Mouse (Mus musculus): ENCODE results near the gene Plvap.

Plvap gene

GRCm38 (mm10) chr8:71485142-71486135 lies 26.1 kb downstream of the Plvap start, which contains the start of gene Ano8:
Gene Ano8 (minus strand): TSS chr8:71485963.
- peak; percentile 84 for DNase-seq

- DNase-seq: no peak
Measured at GRCm38 (mm10) chr8:71484736-71485135, 26.8 kb downstream of the Plvap start.

GRCm38 (mm10) chr8:71483932-71484331 lies 27.6 kb downstream of the Plvap start:
- no peak for DNase-seq

GRCm38 (mm10) chr8:71478943-71479342 lies 32.6 kb downstream of the Plvap start:
- no peak for DNase-seq

- DNase-seq: peak; percentile 58
Measured at GRCm38 (mm10) chr8:71477196-71477845, 34.2 kb downstream of the Plvap start.

GRCm38 (mm10) chr8:71476099-71476940 lies 35.2 kb downstream of the Plvap start:
- DNase-seq: peak; percentile 87

- no peak for DNase-seq
Measured at GRCm38 (mm10) chr8:71475702-71476075, 35.9 kb downstream of the Plvap start.

- DNase-seq: no peak
Measured at GRCm38 (mm10) chr8:71474785-71475701, 36.5 kb downstream of the Plvap start.

- no peak for DNase-seq
Measured at GRCm38 (mm10) chr8:71474344-71474743, 37.2 kb downstream of the Plvap start.

- no peak for DNase-seq
Measured at GRCm38 (mm10) chr8:71472601-71473386, 38.8 kb downstream of the Plvap start.

GRCm38 (mm10) chr8:71471861-71472260 lies 39.7 kb downstream of the Plvap start:
- no peak for DNase-seq

GRCm38 (mm10) chr8:71470913-71471255 lies 40.7 kb downstream of the Plvap start:
- DNase-seq: no peak

- no peak for DNase-seq
Measured at GRCm38 (mm10) chr8:71470146-71470912, 41.2 kb downstream of the Plvap start.

- DNase-seq: peak; percentile 72
Measured at GRCm38 (mm10) chr8:71469411-71469810, 42.1 kb downstream of the Plvap start.

- DNase-seq: peak; percentile 95
Measured at GRCm38 (mm10) chr8:71468916-71469315, 42.6 kb downstream of the Plvap start, which contains the start of gene Dda1. Gene Dda1 (plus strand): TSS chr8:71469199.

- no peak for DNase-seq
Measured at GRCm38 (mm10) chr8:71468001-71468400, 43.6 kb downstream of the Plvap start.

- DNase-seq: no peak
Measured at GRCm38 (mm10) chr8:71467201-71467600, 44.4 kb downstream of the Plvap start.

- DNase-seq: no peak
Measured at GRCm38 (mm10) chr8:71466198-71466597, 45.4 kb downstream of the Plvap start.

- no peak for DNase-seq
Measured at GRCm38 (mm10) chr8:71465733-71466132, 45.8 kb downstream of the Plvap start.

Data from right cerebral cortex, postnatal 4 days (tissue).